ENCODE assay signal across 1 mouse cellular context in genomic region chr10:93995100-93995499, GRCm38 (mm10).
TF ChIP-seq lines count a peak whose summit lies in the region.

No protein-coding gene starts in this region.

TF ChIP-seq in CH12.LX, 34 proteins besides CTCF, POLR2A, EP300 and RAD21 (continued from another document):
- no peak for TF ChIP-seq USF2 (conservative IDR thresholded peaks at IDR 0.05; ENCODE audit: low read depth, low read length)
- no peak for TF ChIP-seq IRF4 (IDR thresholded peaks at IDR 0.05; ENCODE audit: low read depth, low read length)
- TF ChIP-seq JUND (conservative IDR thresholded peaks at IDR 0.05; ENCODE audit: low read depth, low read length): no peak
- no peak for TF ChIP-seq HCFC1 (IDR thresholded peaks at IDR 0.05; ENCODE audit: low read depth, low read length)
- TF ChIP-seq USF1 (IDR thresholded peaks at IDR 0.05; ENCODE audit: low read depth, low read length): no peak
